Mouse (Mus musculus) MEL (cell line): ENCODE measurements around the gene 1700109H08Rik. TPM values are rescaled to one million over a fixed set of nuclear protein-coding genes. Genes with fewer than 3 reads are reported as not detected.
A peak's percentile ranks its signal among the peaks of the same experiment; 100 is the strongest.

Experiments
- DNase-seq: peaks from one replicate; pipeline ENCODE4 v3.0.0; 2011; ENCODE audit warnings: low read depth, low spot score
- H3K27ac ChIP-seq: 2 replicates; pipeline ENCODE4 v1.5.1; 2012; ENCODE audit warnings: low read depth, mild to moderate bottlenecking, control low read depth, low read length, moderate library complexity; ENCODE audit not compliant: control insufficient read depth
- H3K27me3 ChIP-seq, 2 experiments: fragments of 150-350 bp in 1 of 2; sonication (generic) in 1 of 2; 2 replicates each; pipeline ENCODE4 v1.6.1; 2012; ENCODE audit warnings: low read length in 2 of 2, mild to moderate bottlenecking in 2 of 2, improper control_type of control experiment in 1 of 2, moderate library complexity in 1 of 2; ENCODE audit not compliant: insufficient read depth in 2 of 2, control insufficient read depth in 1 of 2
- H3K36me3 ChIP-seq, 2 experiments: 2 replicates each; pipeline ENCODE4 v1.6.1; 2012 to 2014; ENCODE audit warnings: low read length in 2 of 2, improper control_type of control experiment in 1 of 2, inconsistent platforms in 1 of 2, mild to moderate bottlenecking in 1 of 2; ENCODE audit not compliant: insufficient read depth in 2 of 2, control insufficient read depth in 1 of 2
- H3K4me1 ChIP-seq, 2 experiments: fragments of 150-350 bp in 1 of 2; sonication (generic) in 1 of 2; 2 replicates each; pipeline ENCODE4 v1.6.1; 2012; ENCODE audit warnings: low read length in 2 of 2, improper control_type of control experiment in 1 of 2, mild to moderate bottlenecking in 1 of 2; ENCODE audit not compliant: insufficient read depth in 2 of 2, control insufficient read depth in 1 of 2
- H3K4me3 ChIP-seq, 2 experiments: fragments of 150-350 bp in 1 of 2; sonication (generic) in 1 of 2; 2 replicates each; pipeline ENCODE4 v1.5.1; 2012; ENCODE audit warnings: low read depth in 2 of 2, low read length in 2 of 2, mild to moderate bottlenecking in 2 of 2, moderate library complexity in 2 of 2, control low read depth in 1 of 2, improper control_type of control experiment in 1 of 2; ENCODE audit not compliant: control insufficient read depth in 1 of 2, insufficient read depth in 1 of 2
- H3K79me2 ChIP-seq: 2 replicates; pipeline ENCODE4 v1.6.1; 2012; ENCODE audit warnings: mild to moderate bottlenecking, low read length, moderate library complexity; ENCODE audit not compliant: control insufficient read depth, poor library complexity, insufficient read depth
- H3K9ac ChIP-seq: 2 replicates; pipeline ENCODE4 v1.6.1; 2012; ENCODE audit warnings: low read depth, mild to moderate bottlenecking, control low read depth, low read length, moderate library complexity; ENCODE audit not compliant: control insufficient read depth, poor library complexity, severe bottlenecking
- H3K9me3 ChIP-seq: fragments of 150-350 bp; sonication (generic); replicated peaks from 2 replicates; pipeline ENCODE4 v1.6.1; 2012; ENCODE audit warnings: mild to moderate bottlenecking, low read length, improper control_type of control experiment, moderate library complexity; ENCODE audit not compliant: insufficient read depth
- CHD1 ChIP-seq: IDR thresholded peaks from 2 replicates; pipeline ENCODE4 v1.6.1; 2012; ENCODE audit warnings: low read depth, mild to moderate bottlenecking, inconsistent platforms, low read length, improper control_type of control experiment
- ELF1 ChIP-seq: IDR thresholded peaks from 2 replicates; pipeline ENCODE4 v1.6.1; 2014; ENCODE audit warnings: low read depth, mild to moderate bottlenecking, inconsistent platforms, low read length, improper control_type of control experiment, moderate library complexity
- EP300 ChIP-seq, 2 experiments: IDR thresholded peaks; 2 replicates each; pipeline ENCODE4 v1.6.1; 2011; ENCODE audit warnings: improper control_type of control experiment in 2 of 2, low read length in 2 of 2, low read depth in 1 of 2, mild to moderate bottlenecking in 1 of 2
- ETS1 ChIP-seq: IDR thresholded peaks from 2 replicates; pipeline ENCODE4 v1.6.1; 2012; ENCODE audit warnings: low read depth, mild to moderate bottlenecking, inconsistent platforms, low read length, improper control_type of control experiment, moderate library complexity
- GATA1 ChIP-seq: IDR thresholded peaks from 2 replicates; pipeline ENCODE4 v1.6.1; 2011; ENCODE audit warnings: low read depth, low read length, improper control_type of control experiment
- HCFC1 ChIP-seq: IDR thresholded peaks from 2 replicates; pipeline ENCODE4 v1.6.1; 2012; ENCODE audit warnings: low read depth, mild to moderate bottlenecking, inconsistent platforms, low read length, improper control_type of control experiment, moderate library complexity
- KAT2A ChIP-seq: conservative IDR thresholded peaks from 2 replicates; pipeline ENCODE4 v1.6.1; 2012; ENCODE audit warnings: low read depth, low read length, improper control_type of control experiment, inconsistent platforms
- MAFK ChIP-seq: IDR thresholded peaks from 2 replicates; pipeline ENCODE4 v1.6.1; 2011; ENCODE audit warnings: low read depth, mild to moderate bottlenecking, low read length, improper control_type of control experiment, borderline replicate concordance
- MAX ChIP-seq: IDR thresholded peaks from 2 replicates; pipeline ENCODE4 v1.6.1; 2011; ENCODE audit warnings: low read length, improper control_type of control experiment
- MAZ ChIP-seq: IDR thresholded peaks from 2 replicates; pipeline ENCODE4 v1.6.1; 2012; ENCODE audit warnings: low read depth, mild to moderate bottlenecking, inconsistent platforms, low read length, improper control_type of control experiment
- MEF2A ChIP-seq: IDR thresholded peaks from 2 replicates; pipeline ENCODE4 v1.6.1; 2014; ENCODE audit warnings: low read depth, mild to moderate bottlenecking, inconsistent platforms, low read length, improper control_type of control experiment; ENCODE audit not compliant: poor library complexity, insufficient replicate concordance, severe bottlenecking; ENCODE audit errors: extremely low read depth
- MYB ChIP-seq: IDR thresholded peaks from 2 replicates; pipeline ENCODE4 v1.6.1; 2011; ENCODE audit warnings: mild to moderate bottlenecking, low read depth, low read length, improper control_type of control experiment
- NELFE ChIP-seq: IDR thresholded peaks from 2 replicates; pipeline ENCODE4 v1.6.1; 2011; ENCODE audit warnings: low read depth, low read length, improper control_type of control experiment
- NRF1 ChIP-seq: IDR thresholded peaks from 2 replicates; pipeline ENCODE4 v1.6.1; 2014; ENCODE audit warnings: low read depth, mild to moderate bottlenecking, inconsistent platforms, low read length, improper control_type of control experiment, moderate library complexity; ENCODE audit not compliant: poor library complexity, insufficient read depth, severe bottlenecking
- POLR2A ChIP-seq, 2 experiments: IDR thresholded peaks; 2 replicates each; pipeline ENCODE4 v1.6.1; 2011 to 2012; ENCODE audit warnings: low read length in 2 of 2, mild to moderate bottlenecking in 2 of 2, control low read depth in 1 of 2, improper control_type of control experiment in 1 of 2, low read depth in 1 of 2, moderate library complexity in 1 of 2; ENCODE audit not compliant: control insufficient read depth in 1 of 2, insufficient read depth in 1 of 2, poor library complexity in 1 of 2
- POLR2AphosphoS5 ChIP-seq: IDR thresholded peaks from 2 replicates; pipeline ENCODE4 v1.6.1; 2012; ENCODE audit warnings: low read depth, borderline replicate concordance, mild to moderate bottlenecking, inconsistent platforms, low read length, moderate library complexity, mixed read lengths
- SIN3A ChIP-seq: IDR thresholded peaks from 2 replicates; pipeline ENCODE4 v1.6.1; 2012; ENCODE audit warnings: low read length, improper control_type of control experiment, inconsistent platforms
- TCF12 ChIP-seq: IDR thresholded peaks from 2 replicates; pipeline ENCODE4 v1.6.1; 2014; ENCODE audit warnings: low read depth, mild to moderate bottlenecking, inconsistent platforms, low read length, improper control_type of control experiment, moderate library complexity
- USF1 ChIP-seq: IDR thresholded peaks from 2 replicates; pipeline ENCODE4 v1.6.1; 2014; ENCODE audit warnings: low read depth, mild to moderate bottlenecking, inconsistent platforms, low read length, improper control_type of control experiment, moderate library complexity
- ZKSCAN1 ChIP-seq: IDR thresholded peaks from 2 replicates; pipeline ENCODE4 v1.6.1; 2012; ENCODE audit warnings: low read depth, mild to moderate bottlenecking, inconsistent platforms, low read length, improper control_type of control experiment, moderate library complexity
- polyA plus RNA-seq, 2 experiments: library from polyadenylated mRNA; stranded (reverse) in 1 of 2; unstranded in 1 of 2; fragments of >175 nt in 1 of 2; fragments of >200 nt in 1 of 2; gene quantifications; 2 replicates each; pipeline versions ENCODE4 v1.2.1 to v1.2.4; 2012; ENCODE audit warnings: low replicate concordance in 2 of 2, low read depth in 1 of 2; ENCODE audit not compliant: insufficient read length in 2 of 2, insufficient read depth in 1 of 2, missing spikeins in 1 of 2
- total RNA-seq: library from RNA; depleted of rRNA; stranded (reverse); fragments of 300-350 nt; gene quantifications from 2 replicates; pipeline ENCODE4 v1.2.3, GENCODE M21; 2012

1700109H08Rik gene
- total and polyA plus RNA-seq, 3 experiments, result 1.6 to 4.2 TPM; not detected in 1

DNA sequence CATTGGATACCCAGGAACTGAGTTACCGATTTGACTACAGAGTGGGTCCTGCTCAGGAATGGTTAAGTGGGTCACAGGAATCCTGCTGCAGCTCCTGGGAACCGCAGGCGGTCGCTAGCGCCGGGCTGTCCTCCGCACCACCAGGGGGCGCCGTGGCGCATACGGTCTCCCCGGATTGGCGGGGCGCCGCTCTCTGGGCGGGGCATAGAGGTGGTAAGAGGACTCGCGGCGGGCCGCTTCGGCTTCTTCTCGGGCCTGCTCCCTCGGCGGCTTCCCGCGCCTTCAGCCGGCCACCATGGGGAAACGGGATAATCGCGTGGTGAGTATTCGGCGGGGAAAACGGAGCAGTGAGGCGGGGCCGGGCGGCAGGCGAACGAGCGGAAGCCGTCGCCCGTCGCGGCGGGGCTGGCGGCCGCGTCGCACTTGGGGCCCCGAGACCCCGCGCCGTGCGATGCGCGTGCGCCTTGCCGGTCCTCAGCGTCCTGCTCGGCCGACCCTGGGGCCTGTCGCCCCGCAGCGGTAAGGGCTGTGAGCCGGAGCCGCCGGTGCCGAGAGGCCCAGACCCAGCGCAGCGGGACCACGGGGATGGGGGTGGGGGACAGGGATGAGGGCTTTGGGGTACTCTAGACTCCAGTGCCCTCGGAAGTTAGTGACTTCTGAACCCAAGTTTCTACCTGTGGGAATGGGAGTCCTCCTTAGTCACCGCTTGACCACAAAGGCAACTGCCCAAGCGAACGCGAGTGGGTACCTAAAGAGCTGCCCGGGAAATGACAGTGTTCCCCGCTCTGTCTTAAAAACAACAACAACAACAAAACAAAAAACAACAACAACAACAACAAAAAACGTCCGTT is 27.5 kb upstream of the 1700109H08Rik start, which contains the start of gene Fam133b (continued):
- TF ChIP-seq TCF12 (peak; percentile 78), HCFC1 (peak; percentile 87), MYB (no peak), NELFE (peak; percentile 94)

GRCm38 (mm10) chr5:3544480-3544769 is 26.9 kb upstream of the 1700109H08Rik start:
- H3K27me3 ChIP-seq, result no peaks in the 10 kb centered on the region
- H3K4me3 ChIP-seq, result peak overlapping the region; percentile 84 to 88
- H3K36me3 ChIP-seq, result peaks cover 11 to 33% of the 10 kb centered on the region in 2 experiments
- DNase-seq, result peak; percentile 39
- H3K27ac ChIP-seq, result peak overlapping the region; percentile 79; the same call in 1 of the 2 replicates
- peaks cover 16 to 24% of the 10 kb centered on the region in 2 experiments for H3K4me1 ChIP-seq
- H3K79me2 ChIP-seq, result peaks cover 51% of the 10 kb centered on the region
- peak overlapping the region; percentile 96 for H3K9ac ChIP-seq
- peak; percentile 35; the same call in 1 of the 2 replicates for TF ChIP-seq CHD1
- TF ChIP-seq NRF1, result no peak
- no peaks in the 10 kb centered on the region for H3K9me3 ChIP-seq

DNA sequence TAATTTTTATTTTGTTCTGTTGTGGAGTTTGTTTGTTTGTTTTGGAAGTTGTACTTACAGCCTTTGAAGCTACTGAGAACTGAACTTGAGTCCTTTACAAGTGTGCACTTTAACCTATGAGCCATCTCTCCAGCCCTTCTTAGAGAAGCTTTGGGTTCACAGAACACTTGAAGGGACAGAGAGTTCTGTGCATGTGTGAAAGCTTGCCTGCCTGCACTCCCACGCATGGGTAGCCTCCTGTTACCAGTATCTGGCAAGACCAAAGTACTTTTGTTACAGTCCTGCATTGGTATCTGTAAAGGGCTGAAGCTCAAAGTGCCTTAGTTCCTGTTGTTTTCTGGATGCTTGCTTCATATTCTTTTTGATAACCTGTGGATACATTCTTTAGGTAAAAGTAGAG is 25.1 kb upstream of the 1700109H08Rik start:
- Histone ChIP-seq H3K79me2 (peaks cover 65% of the 10 kb centered on the region), H3K4me1 (peaks cover 16 to 27% of the 10 kb centered on the region in 2 experiments), H3K27me3 (no peaks in the 10 kb centered on the region), H3K9me3 (no peaks in the 10 kb centered on the region), H3K36me3 (peaks cover 11 to 47% of the 10 kb centered on the region in 2 experiments), H3K27ac (no peak overlapping the region), H3K9ac (no peak overlapping the region), H3K4me3 (no peak overlapping the region)
- peak; percentile 31 for DNase-seq
- TF ChIP-seq TCF12, result no peak
- TF ChIP-seq POLR2AphosphoS5, result no peak
- TF ChIP-seq EP300 (IDR thresholded peaks at IDR 0.05; ENCODE audit: low read depth in 1 of 2, low read length in 2 of 2), result 0 out of 4 replicates have a peak, but pooled peaks of 1 of the 2 experiments have one; percentile 5

DNA sequence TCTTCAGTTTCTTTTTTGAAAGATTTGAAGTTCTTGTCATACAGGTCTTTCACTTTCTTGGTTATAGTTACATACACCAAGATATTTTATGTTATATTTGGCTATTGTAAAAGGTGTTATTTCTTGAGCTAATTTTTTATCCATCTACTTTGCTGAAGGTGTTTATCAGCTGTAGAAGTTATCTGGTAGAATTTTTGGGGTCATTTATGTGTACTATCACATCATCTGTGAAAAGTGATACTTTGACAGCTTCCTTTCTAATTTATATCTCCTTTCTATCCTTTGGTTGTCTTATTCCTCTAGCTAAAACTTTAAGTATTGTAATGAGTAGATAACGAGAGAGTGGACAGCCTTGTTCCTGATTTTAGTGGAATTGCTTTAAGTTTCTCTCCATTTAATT is 19.9 kb upstream of the 1700109H08Rik start:
- H3K36me3 ChIP-seq, result peaks cover 33 to 39% of the 10 kb centered on the region in 2 experiments
- TF ChIP-seq MAFK, result no peak
- no peak for TF ChIP-seq USF1
- no peak for TF ChIP-seq POLR2AphosphoS5
- TF ChIP-seq HCFC1, result 0 out of 2 replicates have a peak, but pooled peaks have one; percentile 26
- TF ChIP-seq ZKSCAN1, result no peak
- TF ChIP-seq POLR2A (IDR thresholded peaks at IDR 0.05; ENCODE audit: control insufficient read depth in 1 of 2, insufficient read depth in 1 of 2, low read depth in 1 of 2, low read length in 2 of 2, poor library complexity in 1 of 2), result no peak
- no peak for TF ChIP-seq KAT2A
- TF ChIP-seq MAZ, result no peak
- peak; percentile 58; the same call in 1 of the 2 replicates for TF ChIP-seq ETS1
- peak; percentile 29; the same call in 1 of the 2 replicates for TF ChIP-seq TCF12
- no peak for TF ChIP-seq ELF1
- TF ChIP-seq SIN3A, result peak; percentile 53; the same call in 1 of the 2 replicates
- no peak for TF ChIP-seq MAX
- peak; percentile 41 to 66; a peak in 2 of 4 replicates for TF ChIP-seq EP300 (IDR thresholded peaks at IDR 0.05; ENCODE audit: low read depth in 1 of 2, low read length in 2 of 2)
- TF ChIP-seq NELFE, result no peak
- peak; percentile 60; the same call in 1 of the 2 replicates for TF ChIP-seq GATA1
- no peak for TF ChIP-seq MEF2A

More for the DNA sequence above, 19.9 kb upstream of the 1700109H08Rik start:
- Histone ChIP-seq H3K4me3 (no peak overlapping the region), H3K27ac (no peak overlapping the region), H3K27me3 (no peaks in the 10 kb centered on the region), H3K4me1 (peaks cover 6 to 18% of the 10 kb centered on the region in 2 experiments; a peak in 2 of 4 replicates), H3K79me2 (peaks cover 63% of the 10 kb centered on the region), H3K9me3 (no peaks in the 10 kb centered on the region), H3K9ac (no peak overlapping the region)
- DNase-seq, result peak; percentile 36
